Mouse (Mus musculus): ENCODE measurements around the gene Phlpp1. TPM values are rescaled to one million over a fixed set of nuclear protein-coding genes. Genes with fewer than 3 reads are reported as not detected.

The Phlpp1 gene
- polyA plus RNA-seq, 1 experiment: 0.67 TPM

- Histone ChIP-seq H3K4me1 (no peaks in the 10 kb centered on the region), H3K36me3 (replicated peaks; ENCODE audit: low read length) (peaks cover 10% of the 10 kb centered on the region)
Measured at GRCm38 (mm10) chr1:106352801-106353511, 181.4 kb downstream of the Phlpp1 start.

GRCm38 (mm10) chr1:106353993-106354392 is 182.4 kb downstream of the Phlpp1 start:
- Histone ChIP-seq H3K36me3 (replicated peaks; ENCODE audit: low read length) (peaks cover 9% of the 10 kb centered on the region), H3K9me3 (no peaks in the 10 kb centered on the region), H3K27me3 (replicated peaks) (no peaks in the 10 kb centered on the region), H3K4me3 (replicated peaks) (no peak overlapping the region), H3K4me1 (no peaks in the 10 kb centered on the region)
- TF ChIP-seq GATA1 (IDR thresholded peaks at IDR 0.05; ENCODE audit: borderline replicate concordance, low read length) (no peak), FLI1 (IDR thresholded peaks at IDR 0.05; ENCODE audit: low read length) (no peak)

More at GRCm38 (mm10) chr1:106352801-106353511, 181.4 kb downstream of the Phlpp1 start:
- Histone ChIP-seq H3K27me3 (replicated peaks) (no peaks in the 10 kb centered on the region), H3K4me3 (replicated peaks) (no peak overlapping the region), H3K9me3 (no peaks in the 10 kb centered on the region)
- TF ChIP-seq FLI1 (IDR thresholded peaks at IDR 0.05; ENCODE audit: low read length): no peak
- no peak for TF ChIP-seq GATA1 (IDR thresholded peaks at IDR 0.05; ENCODE audit: borderline replicate concordance, low read length)

GRCm38 (mm10) chr1:106359474-106359873 is 187.9 kb downstream of the Phlpp1 start:
- Histone ChIP-seq H3K27me3 (replicated peaks) (no peaks in the 10 kb centered on the region), H3K9me3 (no peaks in the 10 kb centered on the region), H3K36me3 (replicated peaks; ENCODE audit: low read length) (peaks cover 5% of the 10 kb centered on the region), H3K4me3 (replicated peaks) (no peak overlapping the region), H3K4me1 (peaks cover 8% of the 10 kb centered on the region)
- no peak for TF ChIP-seq FLI1 (IDR thresholded peaks at IDR 0.05; ENCODE audit: low read length)
- TF ChIP-seq GATA1 (IDR thresholded peaks at IDR 0.05; ENCODE audit: borderline replicate concordance, low read length): no peak

- TF ChIP-seq FLI1 (IDR thresholded peaks at IDR 0.05; ENCODE audit: low read length) (no peak), GATA1 (IDR thresholded peaks at IDR 0.05; ENCODE audit: borderline replicate concordance, low read length) (no peak)
- H3K4me3 ChIP-seq (replicated peaks): no peak overlapping the region
- no peaks in the 10 kb centered on the region for H3K9me3 ChIP-seq
- H3K36me3 ChIP-seq (replicated peaks; ENCODE audit: low read length): peaks cover 5% of the 10 kb centered on the region
- H3K27me3 ChIP-seq (replicated peaks): no peaks in the 10 kb centered on the region
- H3K4me1 ChIP-seq: peaks cover 8% of the 10 kb centered on the region
Measured at GRCm38 (mm10) chr1:106362841-106363604, 191.5 kb downstream of the Phlpp1 start.

- Histone ChIP-seq H3K27me3 (replicated peaks) (no peaks in the 10 kb centered on the region), H3K36me3 (replicated peaks; ENCODE audit: low read length) (peaks cover 17% of the 10 kb centered on the region), H3K9me3 (no peaks in the 10 kb centered on the region), H3K4me3 (replicated peaks) (no peak overlapping the region), H3K4me1 (no peaks in the 10 kb centered on the region)
- no peak for TF ChIP-seq GATA1 (IDR thresholded peaks at IDR 0.05; ENCODE audit: borderline replicate concordance, low read length)
- no peak for TF ChIP-seq FLI1 (IDR thresholded peaks at IDR 0.05; ENCODE audit: low read length)
Measured at GRCm38 (mm10) chr1:106369330-106369729, 197.8 kb downstream of the Phlpp1 start.

- TF ChIP-seq GATA1 (IDR thresholded peaks at IDR 0.05; ENCODE audit: borderline replicate concordance, low read length): no peak
- no peak for TF ChIP-seq FLI1 (IDR thresholded peaks at IDR 0.05; ENCODE audit: low read length)
- H3K4me1 ChIP-seq: no peaks in the 10 kb centered on the region
- no peak overlapping the region for H3K4me3 ChIP-seq (replicated peaks)
- H3K36me3 ChIP-seq (replicated peaks; ENCODE audit: low read length): peaks cover 16% of the 10 kb centered on the region
- H3K9me3 ChIP-seq: no peaks in the 10 kb centered on the region
- H3K27me3 ChIP-seq (replicated peaks): no peaks in the 10 kb centered on the region
Measured at GRCm38 (mm10) chr1:106372446-106372845, 200.9 kb downstream of the Phlpp1 start.

GRCm38 (mm10) chr1:106373656-106374055 is 202.1 kb downstream of the Phlpp1 start:
- Histone ChIP-seq H3K27me3 (replicated peaks) (no peaks in the 10 kb centered on the region), H3K4me1 (no peaks in the 10 kb centered on the region), H3K36me3 (replicated peaks; ENCODE audit: low read length) (peaks cover 11% of the 10 kb centered on the region), H3K9me3 (no peaks in the 10 kb centered on the region), H3K4me3 (replicated peaks) (no peak overlapping the region)
- TF ChIP-seq FLI1 (IDR thresholded peaks at IDR 0.05; ENCODE audit: low read length) (no peak), GATA1 (IDR thresholded peaks at IDR 0.05; ENCODE audit: borderline replicate concordance, low read length) (no peak)

- no peak for TF ChIP-seq GATA1 (IDR thresholded peaks at IDR 0.05; ENCODE audit: borderline replicate concordance, low read length)
- Histone ChIP-seq H3K4me1 (no peaks in the 10 kb centered on the region), H3K36me3 (replicated peaks; ENCODE audit: low read length) (peaks cover 7% of the 10 kb centered on the region)
Measured at GRCm38 (mm10) chr1:106374274-106374673, 202.7 kb downstream of the Phlpp1 start.

GRCm38 (mm10) chr1:106374971-106375370 is 203.4 kb downstream of the Phlpp1 start:
- Histone ChIP-seq H3K4me3 (replicated peaks) (no peak overlapping the region), H3K9me3 (no peaks in the 10 kb centered on the region), H3K27me3 (replicated peaks) (no peaks in the 10 kb centered on the region), H3K36me3 (replicated peaks; ENCODE audit: low read length) (peaks cover 2% of the 10 kb centered on the region), H3K4me1 (no peaks in the 10 kb centered on the region)
- TF ChIP-seq FLI1 (IDR thresholded peaks at IDR 0.05; ENCODE audit: low read length) (no peak), GATA1 (IDR thresholded peaks at IDR 0.05; ENCODE audit: borderline replicate concordance, low read length) (no peak)

More at GRCm38 (mm10) chr1:106374274-106374673, 202.7 kb downstream of the Phlpp1 start:
- Histone ChIP-seq H3K4me3 (replicated peaks) (no peak overlapping the region), H3K9me3 (no peaks in the 10 kb centered on the region), H3K27me3 (replicated peaks) (no peaks in the 10 kb centered on the region)

- H3K36me3 ChIP-seq (replicated peaks; ENCODE audit: low read length): peaks cover 4% of the 10 kb centered on the region
- H3K4me3 ChIP-seq (replicated peaks): no peak overlapping the region
- H3K27me3 ChIP-seq (replicated peaks): no peaks in the 10 kb centered on the region
- no peaks in the 10 kb centered on the region for H3K9me3 ChIP-seq
- no peaks in the 10 kb centered on the region for H3K4me1 ChIP-seq
- TF ChIP-seq FLI1 (IDR thresholded peaks at IDR 0.05; ENCODE audit: low read length) (no peak), GATA1 (IDR thresholded peaks at IDR 0.05; ENCODE audit: borderline replicate concordance, low read length) (no peak)
Measured at GRCm38 (mm10) chr1:106376003-106376402, 204.5 kb downstream of the Phlpp1 start.
